Mouse (Mus musculus) T-helper 17 cell (primary cell): ENCODE data around the gene P4hb.

Experiments used
- in situ Hi-C, 2 experiments: fragments of 300-600 bp; cut with MboI, MseI; formaldehyde crosslinking; loops; 1 replicate in 1 of 2; 2 replicates in 1 of 2; pipeline ENCODE4 v1.15.1; 2025; ENCODE audit warnings: high pct_unique_total_duplicates in 2 of 2

Gene P4hb

GRCm38 (mm10) chr11:120572752-120573584 is at the start of gene P4hb:
Gene P4hb, minus strand, starts transcription at chr11:120573253.
- in situ Hi-C loops, result loop anchor here in 1 of 2 experiments (5.0 kb wide), 1 partner anchor 86 kb away; no protein-coding TSS in a partner anchor

GRCm38 (mm10) chr11:120622805-120623204 is 49.8 kb upstream of the P4hb start:
- in situ Hi-C loops, result no loop called here

GRCm38 (mm10) chr11:120620195-120620594 is 47.1 kb upstream of the P4hb start:
- in situ Hi-C loops, result no loop called here

GRCm38 (mm10) chr11:120618619-120619535 is 45.8 kb upstream of the P4hb start:
- in situ Hi-C loops, result no loop called here

GRCm38 (mm10) chr11:120617519-120618112 is 44.6 kb upstream of the P4hb start, which contains the start of gene Pcyt2:
Gene Pcyt2, minus strand, starts transcription at chr11:120617936.
- in situ Hi-C loops, result no loop called here

- in situ Hi-C loops, result no loop called here
These were observed 43.7 kb upstream of the P4hb start for GRCm38 (mm10) chr11:120616617-120617294.

GRCm38 (mm10) chr11:120615606-120616203 is 42.7 kb upstream of the P4hb start:
- in situ Hi-C loops, result no loop called here

- in situ Hi-C loops, result no loop called here
These were observed 42.1 kb upstream of the P4hb start for GRCm38 (mm10) chr11:120615167-120615566.

GRCm38 (mm10) chr11:120613976-120614375 is 40.9 kb upstream of the P4hb start:
- in situ Hi-C loops, result no loop called here

GRCm38 (mm10) chr11:120613481-120613972 is 40.5 kb upstream of the P4hb start:
- in situ Hi-C loops, result no loop called here

- in situ Hi-C loops, result no loop called here
These were observed 39.7 kb upstream of the P4hb start for GRCm38 (mm10) chr11:120612763-120613162.

- in situ Hi-C loops, result no loop called here
These were observed 37.5 kb upstream of the P4hb start for GRCm38 (mm10) chr11:120610477-120611046.

GRCm38 (mm10) chr11:120609250-120609649 is 36.2 kb upstream of the P4hb start:
- in situ Hi-C loops, result no loop called here

GRCm38 (mm10) chr11:120608241-120609034 is 35.4 kb upstream of the P4hb start, which contains the start of gene Npb:
Gene Npb, plus strand, starts transcription at chr11:120608477.
- in situ Hi-C loops, result no loop called here

GRCm38 (mm10) chr11:120606764-120607163 is 33.7 kb upstream of the P4hb start:
- in situ Hi-C loops, result no loop called here

- in situ Hi-C loops, result no loop called here
These were observed 32.6 kb upstream of the P4hb start for GRCm38 (mm10) chr11:120605667-120606066.

GRCm38 (mm10) chr11:120603545-120603944 is 30.5 kb upstream of the P4hb start:
- in situ Hi-C loops, result no loop called here

- in situ Hi-C loops, result no loop called here
These were observed 27.7 kb upstream of the P4hb start for GRCm38 (mm10) chr11:120600716-120601115.

- in situ Hi-C loops, result loop anchor here in 1 of 2 experiments (10.0 kb wide), 1 partner anchor 356 kb away; no protein-coding TSS in a partner anchor
These were observed 26.0 kb upstream of the P4hb start for GRCm38 (mm10) chr11:120598990-120599549.
